Mouse (Mus musculus) stomach, postnatal 0 days (tissue): ENCODE results near the gene Fgfr2.

Experiments
- CTCF ChIP-seq: IDR thresholded peaks from 2 replicates; pipeline ENCODE4 v1.5.1; 2016; ENCODE audit warnings: antibody characterized with exemption, low read depth, mild to moderate bottlenecking, moderate library complexity
- EP300 ChIP-seq: optimal IDR thresholded peaks from 2 replicates; pipeline ENCODE3; 2016; ENCODE audit warnings: antibody characterized with exemption

GRCm38 (mm10) chr7:130864711-130865110 lies 2258.4 kb downstream of the Fgfr2 start:
- TF ChIP-seq CTCF (no peak), EP300 (no peak)
